8 mouse cellular contexts compared by ENCODE assay signal in the genomic region with DNA sequence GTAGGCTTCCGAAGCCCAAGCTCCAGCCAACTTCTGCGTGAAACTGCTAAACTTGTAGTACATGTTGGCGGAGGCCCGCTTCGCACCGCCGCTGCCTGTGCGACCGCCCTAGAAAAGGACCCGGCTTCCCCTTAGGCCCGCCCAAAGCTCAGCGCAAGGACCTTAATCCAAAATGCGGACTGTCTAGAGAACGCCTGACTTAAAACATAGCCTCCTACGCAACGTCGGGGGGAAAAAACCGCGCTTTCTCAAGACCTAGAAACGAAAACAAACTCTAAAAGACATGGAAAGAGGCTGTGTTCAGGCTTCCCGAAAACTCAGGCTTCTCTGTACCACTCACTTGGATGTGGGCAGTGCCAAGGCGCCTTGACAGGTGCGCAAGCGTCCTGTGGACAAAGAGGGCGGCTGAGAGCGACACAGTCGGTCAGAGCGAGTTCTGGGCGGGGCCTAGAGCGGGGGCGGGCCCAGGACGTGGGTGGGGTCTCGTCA. TPM values are rescaled to one million over a fixed set of nuclear protein-coding genes. Genes with fewer than 3 reads are reported as not detected.
DNase-seq lines count a peak whose midpoint lies in the region; ATAC-seq and TF ChIP-seq lines count a peak whose summit lies in the region.

No protein-coding gene starts in this region.

- peaks cover 14% of the 10 kb centered on the region for H3K36me3 ChIP-seq in megakaryocyte, embryonic 14.5 days (replicated peaks; ENCODE audit: low read length)

- H3K9me3 ChIP-seq in megakaryocyte, embryonic 14.5 days = peaks cover 9% of the 10 kb centered on the region; the same call in 1 of the 2 replicates

- peak overlapping the region; percentile 88; the same call in 1 of the 2 replicates for H3K27ac ChIP-seq in cortical plate, adult 2 months (ENCODE audit: insufficient read depth, low read length)

- H3K4me1 ChIP-seq in cortical plate, adult 2 months (ENCODE audit: control insufficient read depth, insufficient read depth, low read length) = peaks cover 6% of the 10 kb centered on the region; the same call in 1 of the 2 replicates
- peaks cover 45% of the 10 kb centered on the region for H3K4me1 ChIP-seq in megakaryocyte, embryonic 14.5 days

- no peak for TF ChIP-seq CTCF in cortical plate, adult 2 months (IDR thresholded peaks at IDR 0.05; ENCODE audit: extremely low read depth, insufficient read depth, low read length)

- peak; percentile 80 to 87 for DNase-seq in gastrocnemius, adult 8-10 months (ENCODE audit: low spot score in 2 of 2)
- DNase-seq in hindlimb bud, embryonic 11.5 days (ENCODE audit: extremely low spot score, low read depth, low spot score) = peak; percentile 91
- DNase-seq in left cerebral cortex, adult 8-10 months (ENCODE audit: low spot score in 2 of 2) = peak; percentile 86 to 88
- DNase-seq in right cerebral cortex, postnatal 10 days (ENCODE audit: low spot score in 2 of 2) = peak; percentile 93
- peak; percentile 83 for DNase-seq in urinary bladder, postnatal 25 days (ENCODE audit: low spot score)

- peak overlapping the region; percentile 78 for H3K4me3 ChIP-seq in cortical plate, adult 2 months (ENCODE audit: insufficient read depth, low read length)
- H3K4me3 ChIP-seq in megakaryocyte, embryonic 14.5 days (replicated peaks) = peak overlapping the region; percentile 96

- H3K27me3 ChIP-seq in megakaryocyte, embryonic 14.5 days (replicated peaks) = no peaks in the 10 kb centered on the region

- ATAC-seq in activated CD4-positive, CD25-positive, alpha-beta regulatory T cell, adult 4 months = peak; percentile 95

- peak; percentile 77 for TF ChIP-seq POLR2A in cortical plate, adult 2 months (IDR thresholded peaks at IDR 0.05; ENCODE audit: extremely low read depth, insufficient read depth, low read length)

RNA-seq across cellular contexts. Expression of a gene that starts 2.9 kb away (rescaled TPM):
- polyA plus RNA-seq in activated CD4-positive, CD25-positive, alpha-beta regulatory T cell, adult 4 months (2017; shearing (Covaris generic)) = 100 to 1,000 TPM; 513 to 559 TPM
- polyA plus RNA-seq in cortical plate, adult 2 months (2012; rRNA removed) = 289 and 306 TPM in 2 replicates
- 100 to 1,000 TPM; 158 to 179 (median 173) TPM for total RNA-seq in gastrocnemius, adult 8-10 months (2022)
- total RNA-seq in left cerebral cortex, adult 8-10 months (2022) = 100 to 1,000 TPM; 186 to 197 (median 193) TPM
- 8.5 and 30.9 TPM in 2 replicates for polyA plus RNA-seq in megakaryocyte, embryonic 14.5 days (2012; ENCODE audit: insufficient read depth, low replicate concordance)

Comparison
In these comparisons a context has a peak if more than half of its experiments do, and no peak if none do; other contexts are left out.
1. Peak in every context shown above with its lines: DNase-seq, ATAC-seq, H3K4me3 ChIP-seq and H3K27ac ChIP-seq.